Mouse (Mus musculus) gastrocnemius, postnatal 10 days (tissue): ENCODE results near the gene Hspe1. TPM values are rescaled to one million over a fixed set of nuclear protein-coding genes. Genes with fewer than 3 reads are reported as not detected.
"Not testable (repeated sequence)": the region's sequence is repeated elsewhere in the genome, so short reads cannot be mapped to it uniquely, and the experiment has no call there.

Experiments
- DNase-seq: peaks from one replicate; pipeline ENCODE4 v3.0.0; 2021; ENCODE audit warnings: mixed read lengths
- total RNA-seq, 2 experiments: library from RNA; stranded (reverse); gene quantifications; 2 replicates each; pipeline ENCODE4 v1.2.3; 2021

Hspe1 gene
- total RNA-seq, 2 experiments from 2014 or later, result 83.6 to 101 TPM

DNA sequence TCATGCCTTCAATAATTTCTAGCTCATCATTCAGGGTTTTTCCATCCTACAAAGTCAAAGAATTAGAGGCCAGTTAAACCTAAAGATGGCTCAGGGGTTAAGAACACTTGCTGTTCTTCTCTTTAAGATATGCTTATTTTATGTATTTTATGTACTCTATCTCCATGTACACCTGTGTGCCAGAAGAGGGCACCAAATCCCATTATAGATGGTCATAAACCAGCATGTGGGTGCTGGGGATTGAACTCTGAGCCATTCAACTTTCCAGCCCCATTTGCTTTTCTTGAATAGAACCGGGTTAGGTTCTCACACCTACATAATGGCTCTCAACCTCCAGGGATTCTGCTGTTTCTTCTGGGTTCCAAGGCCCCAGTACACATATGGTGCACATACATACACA, 5.8 kb upstream of the Hspe1 start:
- no peak for DNase-seq

DNA sequence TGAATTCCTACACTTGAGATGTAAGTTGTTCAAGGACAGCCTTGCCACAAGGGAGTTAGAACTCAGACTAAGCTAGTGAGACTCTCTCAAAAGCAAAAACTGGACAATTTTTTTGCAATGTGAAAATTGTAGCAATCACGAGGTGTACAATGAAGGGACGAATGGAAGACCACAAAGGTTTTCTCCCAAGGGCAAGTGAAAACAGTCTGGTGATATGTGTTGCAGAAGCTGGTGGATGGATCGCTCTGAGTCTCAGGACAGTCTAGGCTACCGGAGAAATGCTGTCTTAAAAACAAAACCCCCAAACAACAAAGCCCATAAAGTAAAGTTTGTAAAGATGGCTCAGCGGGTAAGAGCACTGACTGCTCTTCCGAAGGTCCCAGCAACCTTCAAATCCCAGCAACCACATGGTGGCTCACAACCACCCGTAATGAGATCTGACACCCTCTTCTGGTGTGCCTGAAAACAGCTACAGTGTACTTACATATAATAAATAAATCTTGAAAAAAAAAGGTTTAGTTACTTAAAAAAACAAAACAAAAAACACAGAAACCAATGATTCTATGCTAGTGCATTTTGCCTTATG, 2.1 kb upstream of the Hspe1 start:
- no peak for DNase-seq

DNA sequence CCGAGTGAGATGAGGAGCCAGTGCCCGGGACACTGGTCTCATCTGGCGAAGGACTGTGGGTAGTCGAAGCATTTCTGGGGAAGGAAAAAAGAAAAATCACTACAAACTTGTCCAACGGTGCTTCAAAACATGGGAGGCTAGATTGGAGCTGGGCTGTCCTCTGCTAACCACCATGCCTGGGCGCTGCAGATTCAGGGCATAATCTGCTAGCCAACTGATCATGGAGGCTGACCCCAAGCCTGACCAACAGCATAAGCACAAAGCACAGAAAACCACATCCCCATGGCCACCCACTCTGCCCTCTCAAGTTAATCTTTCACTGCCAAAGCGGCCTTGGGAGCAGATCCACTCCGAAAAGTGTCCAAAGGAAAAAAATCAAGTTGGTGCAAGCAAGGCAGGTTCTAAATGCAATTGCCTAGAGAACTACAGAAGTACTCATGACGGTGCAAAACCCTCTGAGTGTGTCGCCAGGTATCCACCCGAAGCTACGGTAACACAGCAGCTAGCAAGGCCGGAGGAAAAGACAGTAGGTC, 998 bp upstream of the Hspe1 start:
- DNase-seq, result peak; percentile 20

DNA sequence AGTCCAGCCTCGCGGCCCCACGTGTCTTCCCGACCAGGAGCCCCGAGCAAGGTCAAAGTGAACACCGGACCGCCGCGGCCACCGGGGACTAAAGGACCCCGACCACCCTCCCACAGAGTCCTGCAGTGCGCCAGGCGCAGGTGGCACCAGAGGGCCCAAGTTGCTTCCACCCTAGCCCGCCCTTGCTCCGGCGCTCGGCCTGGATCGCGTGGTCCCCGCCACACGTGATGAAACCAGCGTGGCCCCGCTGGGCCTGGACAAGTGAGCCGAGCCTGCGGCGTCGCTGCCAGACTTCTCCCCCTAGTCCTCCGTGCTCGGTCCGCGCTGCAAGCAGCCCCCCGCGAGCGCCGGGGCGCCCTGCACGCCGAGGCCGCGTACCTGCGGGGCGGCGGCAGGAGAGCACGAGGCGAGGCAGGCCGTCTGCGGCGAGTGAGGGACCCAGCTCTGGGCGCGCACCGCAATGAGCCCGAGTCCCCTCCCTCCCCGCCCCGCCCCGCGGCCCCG, 479 bp upstream of the Hspe1 start:
- DNase-seq, result peak; percentile 79

DNA sequence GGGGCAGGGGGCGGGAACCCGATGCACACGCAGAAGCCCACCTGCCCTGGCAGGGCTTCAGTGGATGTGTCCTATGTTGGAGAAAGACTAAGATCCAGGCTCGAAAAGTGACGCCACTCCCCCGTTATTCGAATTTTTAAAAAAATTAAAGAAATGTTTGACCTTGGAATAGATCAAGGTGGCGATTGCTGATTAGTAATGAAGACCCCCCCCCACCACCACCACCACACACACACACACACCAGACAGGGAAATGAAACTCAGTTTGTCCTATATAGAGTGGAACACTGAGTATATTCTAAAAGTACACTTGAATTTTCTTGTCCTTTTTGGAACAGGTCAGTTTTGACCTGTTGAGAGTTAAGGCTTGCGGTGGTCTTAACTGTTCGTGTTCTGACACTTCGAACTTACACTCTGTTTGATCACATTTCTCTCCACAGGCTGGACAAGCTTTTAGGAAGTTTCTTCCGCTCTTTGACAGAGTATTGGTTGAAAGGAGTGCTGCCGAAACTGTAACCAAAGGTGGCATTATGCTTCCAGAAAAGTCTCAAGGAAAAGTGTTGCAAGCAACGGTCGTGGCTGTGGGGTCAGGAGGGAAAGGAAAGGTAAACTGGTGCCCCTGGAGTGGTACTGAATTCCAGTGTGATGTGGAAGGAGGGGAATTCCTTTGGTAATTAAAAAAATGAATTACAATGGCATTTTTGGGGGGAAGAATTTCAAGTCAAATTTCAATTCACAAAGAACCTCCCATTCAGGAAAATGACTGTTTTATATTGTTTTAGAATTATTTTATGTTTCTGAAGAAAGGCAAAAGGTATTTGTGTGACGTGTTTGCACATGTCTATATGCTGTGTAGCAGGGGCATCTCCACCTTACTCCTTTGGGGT, 922 bp downstream of the Hspe1 start:
- no peak for DNase-seq

DNA sequence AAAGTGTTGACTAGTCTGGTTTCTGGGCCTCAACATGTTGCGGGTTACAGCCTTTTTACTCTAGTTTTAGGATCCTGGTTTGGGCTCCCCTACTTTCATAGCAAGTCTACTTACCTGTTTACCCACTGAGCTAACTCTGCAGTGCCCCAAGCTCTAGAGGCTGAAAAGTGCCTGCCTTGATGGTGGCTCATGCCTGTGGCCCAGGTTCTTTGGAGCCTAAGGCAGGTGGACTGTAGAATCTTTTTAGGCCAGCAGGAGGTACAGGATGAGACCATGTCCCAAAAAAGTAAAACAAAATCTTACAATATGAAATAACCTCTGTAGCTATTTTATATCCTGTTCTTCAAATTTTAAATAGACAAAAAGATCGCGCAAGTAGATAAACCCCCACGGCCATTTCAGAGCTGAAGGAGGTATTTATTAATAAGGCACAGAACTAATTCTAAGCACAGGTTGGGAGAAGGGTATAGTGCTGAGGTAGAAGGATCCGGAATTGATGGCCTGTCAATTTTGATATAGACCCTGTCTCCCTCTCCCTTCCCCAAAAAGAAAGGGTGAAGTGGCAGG, 1.6 kb downstream of the Hspe1 start:
- DNase-seq, result no peak

DNA sequence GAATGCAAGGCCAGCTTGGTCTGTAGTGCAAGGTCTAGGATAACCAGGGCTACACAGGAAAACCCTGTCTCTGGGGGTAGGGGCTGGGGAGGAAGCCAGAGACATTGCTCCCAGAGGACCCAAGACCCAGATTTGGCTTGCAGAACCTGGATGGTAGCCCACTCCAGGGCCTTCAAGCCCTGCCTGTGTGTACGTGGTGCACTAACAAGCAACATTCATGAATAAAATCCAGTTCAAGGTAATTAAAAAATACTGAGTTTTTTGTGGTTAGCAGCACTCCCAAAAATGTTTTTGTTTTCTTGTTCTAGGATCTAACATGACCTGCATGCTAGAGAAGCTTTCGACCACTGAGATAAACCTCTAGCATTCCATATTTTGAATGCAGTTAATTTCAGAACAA, 4.1 kb downstream of the Hspe1 start:
- no peak for DNase-seq

DNA sequence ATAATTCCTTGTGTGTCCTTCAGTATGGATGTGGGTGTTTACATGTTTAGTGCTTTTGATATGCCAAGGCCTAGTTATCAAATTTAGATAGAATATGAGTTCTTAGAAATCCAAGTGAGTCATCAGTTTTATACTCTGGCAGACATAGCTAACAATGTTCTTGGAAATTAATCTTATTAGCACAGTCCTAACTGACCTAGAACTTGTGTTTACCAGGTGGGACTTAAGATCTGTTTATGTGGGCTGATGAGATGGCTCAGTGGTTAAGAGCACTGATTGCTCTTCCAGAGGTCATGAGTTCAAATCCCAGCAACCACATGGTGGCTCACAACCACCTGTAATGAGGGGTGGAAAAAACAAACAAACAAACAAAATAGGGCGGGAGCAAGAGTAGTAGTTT, 4.5 kb downstream of the Hspe1 start:
- DNase-seq, result no peak

DNA sequence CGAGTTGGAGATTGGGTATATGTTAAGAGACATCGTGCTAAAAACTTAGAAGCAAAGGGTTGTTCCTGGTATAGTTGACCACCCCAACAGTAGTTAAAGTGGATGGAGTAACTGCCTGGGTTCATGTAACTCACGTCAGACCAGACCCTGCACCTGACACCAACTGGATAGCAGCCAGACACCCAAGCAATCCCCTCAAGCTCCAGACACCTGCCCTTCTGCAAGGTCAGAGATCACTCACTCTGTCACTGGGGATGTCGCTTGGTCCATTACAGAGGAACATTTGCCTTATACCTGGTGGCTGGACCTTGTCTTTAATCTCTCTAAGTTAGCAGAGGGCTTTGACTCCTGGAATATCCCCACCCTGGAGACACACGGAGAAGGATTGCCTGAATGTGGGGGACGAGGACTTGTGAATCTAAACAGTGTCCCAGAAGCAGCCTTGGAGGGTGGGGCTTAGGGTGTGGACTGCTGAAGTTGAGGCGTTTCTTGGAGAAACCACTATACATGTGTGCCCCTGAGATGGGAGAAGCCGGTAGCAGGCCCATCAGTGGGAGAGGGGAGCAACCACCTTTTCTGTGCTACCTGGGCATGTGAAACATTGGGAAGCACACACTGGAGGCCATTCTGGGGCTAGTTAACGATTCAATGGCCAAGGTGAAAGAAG, 19.1 kb downstream of the Hspe1 start:
- no peak for DNase-seq

DNA sequence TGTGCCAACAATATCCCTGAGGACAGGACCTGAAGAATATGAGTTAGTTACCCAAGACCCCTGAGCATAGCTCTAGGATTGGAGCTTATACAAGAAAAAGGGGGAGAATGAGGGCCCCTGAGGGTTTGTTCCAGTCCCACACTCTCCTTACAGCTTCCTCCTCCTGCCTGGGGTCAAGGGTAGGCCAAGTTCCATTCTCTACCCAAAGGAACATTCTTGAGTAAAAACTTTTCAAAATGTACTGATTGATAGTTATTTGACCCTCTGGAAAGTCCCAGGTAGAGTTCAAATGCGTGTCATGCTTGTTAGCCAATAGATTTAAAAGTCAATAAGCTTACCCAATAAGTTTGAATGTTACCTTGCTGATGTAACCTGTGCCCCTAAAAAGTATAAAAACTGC, 19.7 kb downstream of the Hspe1 start:
- DNase-seq, result no peak

DNA sequence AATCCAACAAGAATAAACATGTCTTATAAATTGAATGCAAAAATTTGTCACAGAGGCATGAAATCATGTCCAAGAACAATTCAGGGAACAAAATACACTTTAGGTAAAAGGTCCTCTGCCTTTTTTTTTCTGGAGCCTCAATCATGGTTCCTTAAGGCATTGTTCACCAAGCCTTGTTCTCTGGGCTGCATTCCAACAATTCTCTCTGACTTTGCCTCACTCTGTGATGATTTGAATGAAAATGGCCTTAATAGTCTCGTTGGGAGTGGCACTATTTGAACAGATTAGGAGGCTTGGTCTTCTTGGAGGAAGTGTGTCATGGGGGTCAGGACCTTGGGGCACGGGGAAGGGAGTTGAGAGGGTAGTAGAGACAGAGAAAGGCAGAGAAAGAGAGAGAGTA, 20.5 kb downstream of the Hspe1 start:
- DNase-seq, result no peak

DNA sequence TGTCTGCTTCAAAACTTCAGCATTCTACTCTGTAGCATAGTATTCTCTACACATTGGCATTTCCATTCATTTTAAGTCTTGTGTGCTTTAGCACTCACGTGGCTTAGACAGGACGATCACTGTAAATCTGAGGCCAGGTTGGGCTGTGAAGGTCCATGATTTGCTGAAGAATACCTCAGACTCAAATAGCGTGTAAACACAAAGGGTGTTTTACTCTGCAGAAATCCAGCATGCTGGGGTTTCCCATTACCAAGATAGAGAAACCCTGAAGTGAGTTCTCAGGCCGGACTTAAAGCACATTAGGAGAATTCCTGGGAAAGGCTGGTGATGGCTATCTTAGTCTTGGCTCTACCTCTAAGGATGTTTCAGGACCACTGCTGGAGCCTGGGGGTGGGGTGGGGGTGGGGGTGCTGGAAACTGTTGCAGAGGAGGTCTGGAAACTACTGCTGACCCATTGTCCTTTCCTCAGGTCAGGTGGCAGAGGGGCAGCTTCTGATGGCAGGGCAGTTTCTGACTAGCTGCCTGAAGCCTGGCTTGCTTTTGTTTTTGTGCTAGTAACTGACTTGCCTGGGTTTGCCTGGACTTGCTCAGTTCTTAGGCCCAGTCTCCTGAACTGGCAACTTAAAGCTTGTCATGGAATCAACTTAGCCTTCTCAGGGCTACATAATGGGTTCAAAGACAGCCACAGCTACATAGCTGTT, 21.3 kb downstream of the Hspe1 start:
- no peak for DNase-seq

DNA sequence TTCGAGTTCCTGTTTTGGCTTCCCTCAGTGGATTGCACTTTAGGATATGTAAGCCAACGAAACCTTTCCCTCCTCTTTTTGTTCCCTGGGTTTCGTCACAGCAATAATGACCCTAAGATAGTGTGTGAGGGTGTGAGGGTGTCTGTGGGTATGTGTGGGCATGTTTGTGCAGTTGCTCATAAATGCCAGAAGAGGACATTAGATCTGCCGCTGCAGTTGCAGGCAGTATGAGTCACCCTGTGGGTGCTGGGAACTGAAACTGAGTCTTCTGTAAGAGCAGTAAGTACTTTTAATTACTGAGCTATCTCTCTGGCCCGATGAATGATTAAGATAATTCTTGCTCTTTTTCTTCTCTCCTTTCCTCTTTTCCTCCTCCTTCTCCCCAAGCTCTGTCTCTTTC, 35.1 kb downstream of the Hspe1 start:
- DNase-seq, result no peak

DNA sequence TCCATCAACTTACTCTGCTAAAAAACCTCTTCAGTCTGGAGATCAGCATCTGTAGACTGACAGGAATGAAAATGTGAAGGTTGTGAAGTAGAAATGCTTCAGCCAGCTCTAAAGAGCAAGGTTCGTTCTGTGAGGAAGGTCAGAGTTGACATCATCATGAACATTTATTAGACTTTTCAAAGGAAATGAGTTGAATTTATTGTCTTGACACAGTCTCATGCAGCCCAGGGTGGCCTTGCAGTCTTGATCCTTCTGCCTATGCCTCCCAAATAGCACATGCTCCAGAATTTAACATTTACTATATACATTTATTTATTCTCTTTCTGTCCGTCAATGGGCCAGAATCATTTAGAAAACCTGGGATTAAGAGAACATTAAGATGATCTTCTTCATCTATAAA, 35.6 kb downstream of the Hspe1 start:
- no peak for DNase-seq

DNA sequence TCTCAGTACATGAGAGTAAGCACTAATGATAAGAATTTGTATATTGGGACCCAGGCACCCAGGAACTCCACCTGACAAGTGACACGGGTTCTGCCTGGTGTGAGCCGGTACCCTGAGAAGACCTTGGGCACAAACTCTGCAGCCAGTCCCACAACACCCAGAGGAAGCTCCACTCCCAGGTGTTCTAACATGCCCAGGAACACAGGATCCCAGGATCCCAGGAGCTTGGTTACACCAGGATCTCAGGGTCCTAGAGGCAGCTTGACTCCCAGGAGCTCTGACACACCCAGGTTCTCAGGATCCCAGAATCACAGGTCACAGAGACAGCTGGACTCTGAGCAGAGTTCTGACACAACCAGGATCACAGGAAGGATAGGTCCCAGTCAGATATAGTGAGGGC, 36.2 kb downstream of the Hspe1 start:
- DNase-seq, result not testable (repeated sequence)

DNA sequence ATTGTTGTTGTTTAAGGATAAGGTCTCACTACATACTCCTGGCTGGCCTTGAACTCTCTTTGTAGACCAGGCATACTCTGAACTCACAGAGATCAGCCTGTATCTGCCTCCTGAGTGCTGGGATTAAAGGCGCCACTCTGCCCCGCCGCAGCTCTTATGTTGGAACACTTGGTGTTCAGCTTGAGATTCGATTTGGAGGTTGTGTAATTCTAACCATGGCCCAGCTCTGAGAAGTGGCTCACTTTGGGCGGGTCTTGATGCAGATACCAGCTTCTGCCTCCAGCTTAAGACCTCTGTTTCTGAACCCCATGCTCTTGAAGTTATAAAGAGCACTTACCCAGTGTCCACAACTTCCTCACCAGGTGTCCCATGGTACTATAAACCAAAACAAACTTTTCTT, 41.8 kb downstream of the Hspe1 start:
- no peak for DNase-seq

DNA sequence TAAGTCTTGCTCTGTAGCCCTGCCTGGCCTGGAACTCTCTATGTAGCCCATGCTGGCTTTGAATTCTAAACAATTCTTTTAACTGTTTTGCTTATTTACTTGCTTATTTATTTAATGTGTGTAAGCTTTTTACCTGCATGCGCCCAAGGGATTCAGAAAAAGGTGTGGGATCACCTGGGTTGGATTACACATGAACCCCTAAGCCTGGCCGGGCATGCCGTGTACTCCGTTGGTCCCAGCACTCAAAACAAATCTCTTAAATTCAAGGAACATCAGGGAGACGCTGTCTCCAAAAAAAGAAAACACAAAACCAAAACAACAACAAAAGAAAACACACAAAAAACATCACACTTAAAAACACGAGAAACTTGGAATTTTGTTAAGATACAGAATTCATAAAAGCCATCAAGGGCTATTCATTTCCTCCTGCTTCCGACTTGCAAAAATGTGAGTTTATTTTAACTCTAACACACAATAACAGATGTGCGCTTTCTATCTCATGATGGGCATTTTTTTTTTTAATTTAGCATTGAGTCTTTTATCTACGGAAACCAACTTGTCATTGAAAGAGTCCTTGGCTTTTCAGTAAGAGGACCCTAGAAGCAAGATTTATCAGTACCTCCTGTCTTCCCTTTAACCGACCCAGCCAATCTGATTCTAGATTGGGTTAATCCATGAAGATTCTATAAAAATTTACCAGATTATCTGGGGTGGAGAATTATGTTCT, 42.4 kb downstream of the Hspe1 start:
- DNase-seq, result no peak

DNA sequence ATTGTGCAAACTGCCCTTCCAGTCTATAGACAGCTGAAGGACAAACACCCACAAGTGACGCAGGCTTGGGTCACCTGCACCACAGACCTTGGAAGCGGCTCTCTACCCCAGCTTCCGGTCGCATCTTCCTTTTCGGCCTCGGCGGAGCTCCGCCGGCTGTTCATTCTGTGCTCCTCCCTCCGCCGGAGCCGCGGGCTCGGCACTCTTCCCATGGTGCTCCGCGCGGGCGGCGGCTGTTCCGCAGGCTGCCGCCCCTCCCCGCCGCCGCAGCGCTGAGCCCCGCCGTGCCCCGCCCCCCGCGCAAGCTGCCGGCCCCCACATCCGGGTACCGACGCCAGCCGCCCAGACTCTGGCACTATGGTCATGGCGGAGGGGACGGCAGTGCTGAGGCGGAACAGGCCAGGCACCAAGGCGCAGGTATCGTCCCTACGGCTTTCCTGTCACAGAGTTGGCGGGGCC, 43.0 kb downstream of the Hspe1 start, which contains the start of gene Mob4:
Mob4 (plus strand) TSS at position 289 of the 459 bp plus-strand sequence.
- peak; percentile 97 for DNase-seq

DNA sequence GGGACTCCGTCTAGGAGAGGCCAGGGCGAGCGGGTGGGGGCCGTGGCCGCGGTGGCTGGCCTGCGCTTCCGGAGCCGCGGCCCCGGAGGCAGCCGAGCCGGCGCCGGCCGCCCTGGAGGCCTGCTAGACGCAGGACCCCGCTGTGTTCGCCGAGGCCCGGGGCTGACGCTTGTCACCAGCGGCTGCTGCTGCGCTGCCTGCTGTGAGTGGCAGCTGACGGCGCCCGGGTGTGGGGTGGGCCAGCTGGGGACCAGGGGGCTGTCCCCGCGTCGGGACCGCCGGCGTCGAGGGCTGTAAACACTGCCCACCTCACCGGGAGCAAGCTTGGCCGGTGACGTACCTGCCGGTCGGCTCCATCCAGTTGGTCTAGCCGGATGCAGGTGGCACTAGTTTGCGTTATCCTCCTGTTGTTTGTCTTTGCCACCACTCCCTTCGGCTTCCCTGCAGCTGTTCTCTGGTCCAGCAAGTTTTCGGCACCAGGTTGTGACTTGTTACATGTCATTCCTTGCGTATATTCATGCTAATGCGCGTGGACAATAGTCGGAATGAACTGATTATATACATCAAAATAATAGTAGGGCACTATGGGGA, 43.6 kb downstream of the Hspe1 start:
- DNase-seq, result no peak

DNA sequence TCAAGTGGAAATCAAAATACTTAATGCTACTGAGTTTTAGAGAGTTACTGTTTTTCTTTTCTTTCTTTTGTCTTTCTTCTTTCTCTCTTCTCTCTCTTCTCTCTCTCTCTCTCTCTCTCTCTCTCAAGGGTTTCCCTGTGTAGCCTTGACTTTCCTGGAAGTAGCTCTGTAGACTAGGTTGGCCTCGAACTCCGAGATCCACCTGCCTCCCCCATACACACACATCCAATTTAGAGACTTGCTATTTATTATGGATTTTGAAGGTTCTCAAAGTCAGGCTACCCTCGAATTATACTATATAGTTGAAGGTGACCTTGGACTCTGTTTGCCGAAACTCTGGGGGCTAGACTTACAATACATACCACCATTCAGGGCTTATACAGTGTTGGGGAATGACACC, 44.4 kb downstream of the Hspe1 start:
- DNase-seq, result no peak

DNA sequence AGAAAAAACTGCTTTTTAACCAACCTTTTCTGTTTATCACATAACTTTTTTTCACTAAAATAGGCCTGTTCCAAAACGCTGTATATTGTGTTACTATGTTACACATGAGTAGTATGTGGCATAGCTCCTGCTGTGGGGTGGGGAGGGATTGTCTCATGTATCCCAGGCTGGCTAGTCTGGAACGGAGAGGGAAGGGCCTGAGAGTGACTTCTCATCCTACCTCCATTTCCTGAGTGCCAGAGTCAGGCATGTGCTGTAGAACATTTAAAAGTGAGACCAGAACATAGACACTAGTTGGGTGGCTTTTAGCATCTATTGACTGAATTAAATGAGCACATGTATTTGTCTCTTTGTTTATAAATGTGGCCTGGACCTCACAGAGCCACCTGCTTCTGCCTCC, 45.2 kb downstream of the Hspe1 start:
- no peak for DNase-seq
